Mouse (Mus musculus) spleen, postnatal 36 days (tissue): ENCODE measurements at regions not wholly inside any gene's neighbourhood (a gene's known extent, or its start where the extent isn't known, plus 50 kb on each side); places are given as distances from the start of the nearest gene placed in this dataset.

Experiments
- DNase-seq, 2 experiments: peaks; one replicate each; pipeline ENCODE4 v3.0.0; 2022; ENCODE audit warnings: low spot score in 2 of 2, mixed read lengths in 1 of 2

GRCm38 (mm10) chr13:28528898-28529511, 271.7 kb downstream of the Gm11361 start:
- no peak for DNase-seq

GRCm38 (mm10) chr13:28526299-28526698, 269.0 kb downstream of the Gm11361 start:
- no peak for DNase-seq

- DNase-seq: no peak
These were observed 267.1 kb downstream of the Gm11361 start for GRCm38 (mm10) chr13:28524411-28524810.

GRCm38 (mm10) chr13:28520127-28520482, 262.8 kb downstream of the Gm11361 start:
- DNase-seq: no peak

GRCm38 (mm10) chr13:28519383-28520126, 262.2 kb downstream of the Gm11361 start:
- no peak for DNase-seq

- DNase-seq: no peak
These were observed 259.8 kb downstream of the Gm11361 start for GRCm38 (mm10) chr13:28517161-28517560.

- no peak for DNase-seq
These were observed 259.3 kb downstream of the Gm11361 start for GRCm38 (mm10) chr13:28516636-28517035.

GRCm38 (mm10) chr13:28514245-28514644, 256.9 kb downstream of the Gm11361 start:
- DNase-seq: no peak

- no peak for DNase-seq
These were observed 256.0 kb downstream of the Gm11361 start for GRCm38 (mm10) chr13:28513336-28513735.

GRCm38 (mm10) chr13:28512573-28513334, 255.4 kb downstream of the Gm11361 start:
- DNase-seq: peak; percentile 67 to 69

GRCm38 (mm10) chr13:28508184-28508583, 250.9 kb downstream of the Gm11361 start:
- DNase-seq: no peak

- no peak for DNase-seq
These were observed 250.5 kb downstream of the Gm11361 start for GRCm38 (mm10) chr13:28507783-28508182.

GRCm38 (mm10) chr13:28504340-28504739, 247.0 kb downstream of the Gm11361 start:
- DNase-seq: no peak

- DNase-seq: peak; percentile 82 to 83
These were observed 244.8 kb downstream of the Gm11361 start for GRCm38 (mm10) chr13:28502171-28502570.

GRCm38 (mm10) chr13:28500697-28501096, 243.4 kb downstream of the Gm11361 start:
- DNase-seq: peak; percentile 58 to 61

- no peak for DNase-seq
These were observed 240.2 kb downstream of the Gm11361 start for GRCm38 (mm10) chr13:28497483-28497882.

- no peak for DNase-seq
These were observed 234.7 kb downstream of the Gm11361 start for GRCm38 (mm10) chr13:28492015-28492414.

- DNase-seq: no peak
These were observed 226.4 kb downstream of the Gm11361 start for GRCm38 (mm10) chr13:28483727-28484126.

- no peak for DNase-seq
These were observed 224.1 kb downstream of the Gm11361 start for GRCm38 (mm10) chr13:28481224-28481965.

- no peak for DNase-seq
These were observed 208.8 kb downstream of the Gm11361 start for GRCm38 (mm10) chr13:28466151-28466550.

GRCm38 (mm10) chr13:28465187-28465880, 208.0 kb downstream of the Gm11361 start:
- no peak for DNase-seq
